Mouse (Mus musculus) naive thymus-derived CD4-positive, alpha-beta T cell, adult 2 months (primary cell): Measurements from ENCODE around the gene Cplx3.

Source experiments
- DNase-seq: peaks from one replicate; pipeline ENCODE4 v3.0.0-alpha.2; 2011; ENCODE audit warnings: low read depth

Cplx3 gene

GRCm38 (mm10) chr9:57638651-57639459 lies 32.8 kb upstream of the Cplx3 start:
- no peak for DNase-seq

GRCm38 (mm10) chr9:57637741-57638322 lies 31.8 kb upstream of the Cplx3 start:
- DNase-seq, result no peak

GRCm38 (mm10) chr9:57637272-57637671 lies 31.2 kb upstream of the Cplx3 start:
- no peak for DNase-seq

- DNase-seq, result peak; percentile 83
These were observed 27.5 kb upstream of the Cplx3 start for GRCm38 (mm10) chr9:57633481-57634024.

GRCm38 (mm10) chr9:57629118-57629874 lies 23.2 kb upstream of the Cplx3 start:
- DNase-seq, result peak; percentile 92

- DNase-seq, result no peak
These were observed 22.6 kb upstream of the Cplx3 start for GRCm38 (mm10) chr9:57628717-57629116.

- no peak for DNase-seq
These were observed 21.8 kb upstream of the Cplx3 start for GRCm38 (mm10) chr9:57627892-57628291.

GRCm38 (mm10) chr9:57627191-57627590 lies 21.1 kb upstream of the Cplx3 start:
- peak; percentile 12 for DNase-seq

- peak; percentile 15 for DNase-seq
These were observed 19.8 kb upstream of the Cplx3 start for GRCm38 (mm10) chr9:57625674-57626500.

GRCm38 (mm10) chr9:57624295-57624694 lies 18.2 kb upstream of the Cplx3 start:
- DNase-seq, result peak; percentile 21

- peak; percentile 53 for DNase-seq
These were observed 14.6 kb upstream of the Cplx3 start, which contains the start of gene Lman1l for GRCm38 (mm10) chr9:57620674-57621073. Lman1l (minus strand) TSS chr9:57620774.

GRCm38 (mm10) chr9:57618854-57619253 lies 12.8 kb upstream of the Cplx3 start:
- DNase-seq, result no peak

GRCm38 (mm10) chr9:57617556-57618169 lies 11.6 kb upstream of the Cplx3 start:
- DNase-seq, result peak; percentile 11

- no peak for DNase-seq
These were observed 8.7 kb upstream of the Cplx3 start for GRCm38 (mm10) chr9:57614786-57615185.

- no peak for DNase-seq
These were observed 7.9 kb upstream of the Cplx3 start for GRCm38 (mm10) chr9:57613975-57614374.

GRCm38 (mm10) chr9:57612587-57612986 lies 6.5 kb upstream of the Cplx3 start:
- no peak for DNase-seq

GRCm38 (mm10) chr9:57610359-57610826 lies 4.3 kb upstream of the Cplx3 start:
- no peak for DNase-seq

GRCm38 (mm10) chr9:57609803-57610202 lies 3.7 kb upstream of the Cplx3 start:
- DNase-seq, result no peak

GRCm38 (mm10) chr9:57605503-57605902 lies 578 bp downstream of the Cplx3 start:
- DNase-seq, result no peak

GRCm38 (mm10) chr9:57604875-57605274 lies 1.2 kb downstream of the Cplx3 start:
- no peak for DNase-seq

- no peak for DNase-seq
These were observed 4.0 kb downstream of the Cplx3 start for GRCm38 (mm10) chr9:57602098-57602497.
